Mouse (Mus musculus) megakaryocyte progenitor cell, adult 5-6 weeks (primary cell): ENCODE measurements around the gene Tapt1. TPM values are rescaled to one million over a fixed set of nuclear protein-coding genes. Genes with fewer than 3 reads are reported as not detected.

ENCODE experiments used
- ATAC-seq: replicated peaks from 2 replicates; pipeline ENCODE4 v1.8.0; 2016; ENCODE audit warnings: mild to moderate bottlenecking, moderate TSS enrichment, inconsistent platforms; ENCODE audit not compliant: poor library complexity
- total RNA-seq, 2 experiments: library from RNA; stranded (forward) in 1 of 2; stranded (reverse) in 1 of 2; fragments of 157-497, 149-512 nt in 1 of 2; fragments of 200-1000 nt in 1 of 2; gene quantifications; 2 replicates each; pipeline versions ENCODE4 v1.2.3 to v1.2.4; 2015 to 2017

The Tapt1 gene
- total RNA-seq (2015) (60.7 and 72.6 TPM in 2 replicates), total RNA-seq (2017) (68.6 and 75.2 TPM in 2 replicates)

- peak; percentile 47 for ATAC-seq
These were observed at the start of gene Tapt1 for GRCm38 (mm10) chr5:44226521-44227461. Gene Tapt1, minus strand, starts transcription at chr5:44226626.

DNA sequence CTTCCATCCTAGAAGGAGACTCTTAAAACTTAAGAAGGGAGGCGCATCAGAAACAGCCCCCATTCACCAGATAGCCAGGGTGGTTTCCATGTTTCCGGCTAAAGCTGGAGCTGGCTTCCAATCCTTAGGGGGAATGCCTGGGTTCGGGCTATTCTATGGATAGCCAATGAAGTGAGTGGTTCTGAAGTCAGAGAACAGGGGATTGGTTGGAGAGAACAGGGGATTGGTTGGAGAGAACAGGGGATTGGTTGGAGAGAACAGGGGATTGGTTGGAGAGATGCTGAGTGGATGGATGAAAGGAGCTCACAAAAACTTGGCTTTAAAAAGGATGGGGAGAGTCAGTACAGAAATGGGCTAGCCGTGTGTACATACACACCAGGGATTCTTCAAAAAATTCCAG, 45.1 kb upstream of the Tapt1 start:
- ATAC-seq: no peak

GRCm38 (mm10) chr5:44268524-44268923, 42.1 kb upstream of the Tapt1 start:
- 0 out of 2 replicates have a peak, but pooled peaks have one; percentile 52 for ATAC-seq

- no peak for ATAC-seq
These were observed 35.3 kb upstream of the Tapt1 start for GRCm38 (mm10) chr5:44261691-44262090.

- ATAC-seq: no peak
These were observed 34.7 kb upstream of the Tapt1 start for GRCm38 (mm10) chr5:44261172-44261571.

DNA sequence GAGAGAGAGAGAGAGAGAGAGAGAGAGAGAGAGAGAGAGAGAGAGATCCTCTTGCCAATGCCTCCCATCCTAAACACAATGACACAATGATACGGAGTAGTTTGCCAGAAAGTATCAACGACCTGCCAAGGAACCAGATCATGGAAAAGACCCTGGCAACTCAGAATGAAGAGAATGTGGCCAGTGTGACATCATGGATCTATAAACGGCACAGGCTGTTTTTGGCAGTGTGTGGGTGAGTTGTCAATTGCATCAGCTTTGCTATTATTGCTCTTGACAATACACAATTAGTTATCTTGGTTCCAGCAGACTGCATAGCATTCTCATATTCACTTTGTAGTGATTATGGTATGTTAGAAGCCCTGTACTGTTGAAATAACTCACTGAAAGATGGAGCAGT, 33.3 kb upstream of the Tapt1 start:
- no peak for ATAC-seq

GRCm38 (mm10) chr5:44258163-44258562, 31.7 kb upstream of the Tapt1 start:
- ATAC-seq: peak; percentile 83

- ATAC-seq: no peak
These were observed 31.0 kb upstream of the Tapt1 start for GRCm38 (mm10) chr5:44257401-44257800.

- ATAC-seq: no peak
These were observed 30.1 kb upstream of the Tapt1 start for GRCm38 (mm10) chr5:44256512-44256911.

GRCm38 (mm10) chr5:44255756-44256398, 29.5 kb upstream of the Tapt1 start:
- ATAC-seq: peak; percentile 55

- ATAC-seq: 0 out of 2 replicates have a peak, but pooled peaks have one; percentile 33
These were observed 27.0 kb upstream of the Tapt1 start for GRCm38 (mm10) chr5:44253449-44253848.

DNA sequence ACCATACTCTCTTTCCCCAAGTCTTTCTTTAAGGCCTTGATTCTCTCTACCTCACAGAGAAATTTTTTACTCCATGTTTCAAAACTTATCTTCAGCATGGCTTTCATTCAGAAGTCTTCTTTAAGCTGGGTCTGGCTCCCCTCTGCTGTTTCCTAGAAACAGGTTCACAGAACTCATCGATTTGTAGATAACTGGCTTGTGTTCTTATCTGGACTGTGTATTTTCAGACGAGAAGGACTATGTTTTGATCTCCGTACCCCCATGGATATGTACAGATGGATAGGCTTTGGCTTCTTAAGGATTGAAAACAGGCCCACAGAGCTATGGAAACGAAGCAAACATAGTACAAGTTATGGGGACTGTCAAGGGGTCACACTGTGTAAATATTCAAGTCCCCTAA, 26.0 kb upstream of the Tapt1 start:
- no peak for ATAC-seq

GRCm38 (mm10) chr5:44250211-44250955, 24.0 kb upstream of the Tapt1 start:
- ATAC-seq: no peak

DNA sequence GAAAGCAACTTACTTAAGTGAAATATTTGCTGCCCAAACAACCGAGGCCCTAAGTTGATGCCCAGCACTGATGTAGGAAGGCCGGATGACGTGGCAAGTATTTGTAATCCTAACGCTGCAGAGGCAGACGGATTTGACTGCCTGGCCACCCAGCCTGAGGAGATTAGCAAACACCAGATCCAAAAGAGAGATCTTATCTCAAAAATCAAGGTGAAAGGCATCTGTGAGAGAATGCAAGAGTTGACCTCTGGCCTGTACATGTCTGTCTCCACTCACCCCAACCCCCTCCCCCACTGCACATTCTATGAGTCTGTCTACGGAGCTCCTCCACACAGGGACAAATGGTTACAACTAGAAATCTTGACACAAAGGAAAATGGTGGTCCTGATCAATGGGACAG, 22.9 kb upstream of the Tapt1 start:
- ATAC-seq: no peak

- no peak for ATAC-seq
These were observed 20.2 kb upstream of the Tapt1 start for GRCm38 (mm10) chr5:44246493-44247217.

GRCm38 (mm10) chr5:44244894-44245423, 18.5 kb upstream of the Tapt1 start:
- peak; percentile 15; the same call in 1 of the 2 replicates for ATAC-seq

DNA sequence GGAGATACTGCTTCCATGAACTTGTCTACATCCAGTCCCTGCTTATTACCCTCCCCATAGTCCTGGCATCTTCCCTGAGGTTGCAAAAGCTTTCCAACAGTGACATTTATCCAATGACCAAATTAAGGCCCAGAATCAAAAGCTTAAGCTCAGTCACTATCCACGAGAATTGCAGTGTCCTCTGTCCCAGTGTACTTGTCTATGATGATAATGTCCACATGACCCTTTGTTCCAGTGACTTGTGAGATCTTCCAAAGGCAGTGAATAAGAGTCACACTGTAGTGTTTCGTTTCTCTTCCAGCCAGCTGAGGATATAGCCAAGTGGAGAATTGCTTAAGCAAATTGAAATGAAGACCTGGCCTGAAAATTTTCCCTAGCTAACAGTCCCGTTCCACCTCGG, 16.4 kb upstream of the Tapt1 start:
- no peak for ATAC-seq

DNA sequence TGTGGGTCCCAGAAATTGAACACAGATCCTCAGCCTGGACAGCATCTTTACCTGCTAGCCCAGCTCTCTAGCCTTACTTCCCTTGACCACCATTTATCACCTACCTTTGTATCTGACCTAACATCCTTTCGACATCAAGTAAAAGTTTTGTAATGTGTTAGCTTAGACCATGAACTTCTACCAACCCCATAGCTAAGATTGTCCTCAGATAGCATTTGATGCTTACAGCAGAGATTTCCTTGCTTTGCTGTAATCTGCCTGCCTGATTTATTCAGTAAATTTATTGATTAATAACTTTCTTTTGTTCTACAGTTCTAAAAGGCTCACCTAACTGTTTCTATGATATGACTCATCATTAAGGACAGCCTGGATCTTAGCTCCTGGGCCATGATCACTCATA, 15.3 kb upstream of the Tapt1 start:
- no peak for ATAC-seq

GRCm38 (mm10) chr5:44239187-44240136, 13.0 kb upstream of the Tapt1 start:
- no peak; the same call in 1 of the 2 replicates for ATAC-seq
